Mouse (Mus musculus): ENCODE data around the gene Bicral.

DNA sequence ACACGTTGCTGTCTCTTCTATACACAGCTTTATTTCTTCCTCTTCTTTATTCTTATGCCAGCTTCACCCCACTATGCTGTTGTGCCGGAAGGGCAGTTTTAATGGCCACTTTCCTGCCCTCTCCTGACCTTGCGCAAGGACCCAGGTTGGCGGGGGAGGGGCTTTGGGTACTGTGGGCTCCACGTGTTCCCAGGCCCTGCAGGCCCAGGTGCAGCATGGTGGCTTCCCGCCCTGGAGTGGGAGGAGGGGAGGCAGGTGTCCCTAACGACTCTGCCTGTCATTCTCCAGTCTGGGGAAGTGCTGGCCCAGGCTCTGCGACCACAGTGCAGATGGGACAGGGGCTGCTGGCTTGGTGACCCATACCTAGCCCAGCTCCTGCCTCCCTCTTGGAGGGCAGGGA lies 90.4 kb downstream of the Bicral start:
- TF ChIP-seq POLR2A (IDR thresholded peaks at IDR 0.05; ENCODE audit: insufficient read length, low read depth) (no peak), USF1 (IDR thresholded peaks at IDR 0.05; ENCODE audit: low read depth) (no peak), MYOD1 (IDR thresholded peaks at IDR 0.05; ENCODE audit: control insufficient read depth in 1 of 3, insufficient read length in 2 of 3, low read depth in 2 of 3) (no peak), REST (IDR thresholded peaks at IDR 0.05; ENCODE audit: insufficient read depth, insufficient read length) (no peak)

Data from myocyte (in vitro differentiated cells).